Mouse (Mus musculus) B cell, adult 2 months (primary cell): ENCODE results near the gene Wdr27.
"Not testable (repeated sequence)": the region's sequence is repeated elsewhere in the genome, so short reads cannot be mapped to it uniquely, and the experiment has no call there.

Experiments used
- DNase-seq, 2 experiments: peaks; one replicate each; pipeline ENCODE4 v3.0.0; 2022

The Wdr27 gene

DNA sequence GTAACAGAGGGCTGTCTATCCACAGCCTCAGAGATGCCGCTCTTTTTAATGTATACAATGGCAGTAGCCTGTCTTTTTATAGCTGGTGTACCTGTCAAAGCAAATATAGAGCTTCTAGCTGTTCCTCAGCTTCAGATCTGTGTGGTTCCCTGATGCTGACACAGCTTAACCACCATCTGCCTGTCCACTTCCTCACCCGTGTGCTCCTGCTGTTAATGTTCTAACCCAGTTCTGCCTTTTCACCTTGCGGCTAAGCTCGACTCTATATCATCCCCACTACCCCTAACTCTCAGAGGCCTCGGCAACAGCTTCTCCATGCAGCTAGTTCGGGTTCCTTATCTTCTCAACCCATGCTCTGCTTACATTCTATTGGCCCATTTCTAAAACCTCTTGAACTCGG is 12.3 kb downstream of the Wdr27 start:
- no peak for DNase-seq

DNA sequence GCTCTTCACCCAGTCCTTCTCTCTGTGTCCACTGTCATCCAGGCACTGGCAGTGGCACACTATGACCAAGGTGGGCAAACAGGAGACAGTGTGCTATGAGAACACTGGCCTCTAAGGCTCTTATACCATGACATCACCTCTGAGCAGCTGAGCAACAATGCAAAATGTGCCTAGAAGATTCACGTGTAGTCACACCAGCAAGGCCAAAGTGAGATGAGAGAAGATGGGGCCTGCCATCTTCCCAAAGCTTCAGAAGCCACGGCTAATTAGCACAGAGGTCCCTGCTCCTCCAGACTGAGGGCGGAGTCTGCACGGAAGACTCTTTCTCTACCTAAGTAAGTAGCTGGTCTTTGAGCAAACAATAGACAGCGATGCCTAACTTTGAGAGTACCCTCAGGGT is 14.3 kb downstream of the Wdr27 start:
- no peak for DNase-seq

DNA sequence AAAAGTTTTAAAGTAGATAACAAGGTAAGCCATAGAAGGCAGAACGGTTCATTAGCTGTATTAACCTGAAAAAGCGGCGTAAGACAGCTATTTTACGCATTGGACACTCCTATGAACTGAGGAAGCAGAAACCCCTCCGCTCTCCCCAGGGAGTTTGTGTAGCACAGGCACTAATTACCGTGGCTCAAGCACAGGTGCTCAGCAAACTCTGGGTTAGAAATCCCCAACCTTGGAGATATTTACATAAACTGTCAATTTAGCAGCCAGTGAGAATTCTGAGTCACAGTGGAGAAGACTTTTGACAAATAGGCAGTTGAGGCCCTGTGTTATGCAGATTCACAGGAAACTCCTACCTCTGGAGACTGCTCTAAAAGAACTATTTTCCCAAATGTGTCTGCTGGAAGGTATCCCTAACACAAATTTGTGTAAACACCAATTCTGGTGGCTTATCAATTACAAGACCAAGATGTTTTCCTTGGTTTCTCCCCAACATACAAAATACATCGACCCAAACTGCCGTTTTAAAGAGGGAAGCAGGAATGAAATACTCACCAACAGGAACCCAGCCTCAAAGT is 15.2 kb downstream of the Wdr27 start:
- no peak for DNase-seq

DNA sequence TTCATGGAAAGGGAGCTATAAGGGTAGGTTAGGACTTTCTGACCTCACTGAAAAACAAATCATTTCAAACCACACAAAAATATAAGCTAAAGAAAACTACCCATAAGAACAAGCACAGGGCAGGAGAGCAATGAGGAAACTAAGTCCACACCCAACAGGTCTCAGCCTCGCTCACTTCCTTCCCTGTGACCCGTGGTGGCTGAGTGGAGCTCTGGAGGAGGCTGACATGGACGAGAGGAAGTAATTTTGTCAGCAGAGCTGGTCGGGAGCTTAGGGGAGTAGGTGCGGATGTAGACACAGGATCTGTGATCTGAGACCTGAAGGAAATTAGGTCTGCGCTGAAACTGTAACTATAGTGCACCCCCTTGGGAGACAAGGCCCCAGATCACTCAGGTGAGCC is 21.4 kb downstream of the Wdr27 start:
- no peak for DNase-seq

DNA sequence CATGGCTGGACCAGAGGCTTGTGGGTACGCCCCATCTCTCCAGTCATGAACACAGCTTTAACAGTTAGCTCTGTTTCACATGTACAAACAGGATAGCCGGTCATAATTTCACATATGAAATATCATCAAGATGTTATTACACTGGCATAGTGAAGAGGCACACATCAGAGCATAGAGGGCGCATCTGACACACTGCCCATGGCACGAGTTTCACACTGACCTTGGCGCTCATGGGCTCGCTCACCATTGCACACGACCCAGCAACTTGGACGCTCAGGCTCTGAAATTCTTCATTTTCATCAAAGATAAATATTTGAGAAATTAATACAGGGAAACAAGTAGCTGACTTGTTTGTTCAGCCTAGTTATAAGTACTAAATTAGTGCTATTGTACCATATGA is 25.1 kb downstream of the Wdr27 start:
- DNase-seq, result no peak

DNA sequence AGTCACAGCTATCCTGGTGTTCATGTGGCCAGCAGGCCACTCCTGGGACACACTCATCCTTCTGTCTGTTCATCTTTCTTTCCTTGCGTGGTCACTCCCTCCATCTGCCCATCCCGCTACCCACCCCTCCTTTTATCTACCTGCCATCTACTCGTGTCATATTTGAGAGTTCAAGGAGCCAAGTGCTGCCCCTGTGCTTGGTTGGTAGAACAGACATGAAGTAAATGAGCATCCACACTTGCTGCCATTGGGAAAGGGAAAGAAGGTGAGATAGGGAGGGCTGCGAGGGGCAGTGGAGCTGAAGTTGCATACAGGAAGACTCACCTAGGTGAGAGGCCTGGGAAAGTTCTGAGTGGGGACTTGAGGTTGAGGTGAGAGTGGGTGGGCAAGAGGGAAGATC is 28.6 kb downstream of the Wdr27 start:
- DNase-seq, result no peak

DNA sequence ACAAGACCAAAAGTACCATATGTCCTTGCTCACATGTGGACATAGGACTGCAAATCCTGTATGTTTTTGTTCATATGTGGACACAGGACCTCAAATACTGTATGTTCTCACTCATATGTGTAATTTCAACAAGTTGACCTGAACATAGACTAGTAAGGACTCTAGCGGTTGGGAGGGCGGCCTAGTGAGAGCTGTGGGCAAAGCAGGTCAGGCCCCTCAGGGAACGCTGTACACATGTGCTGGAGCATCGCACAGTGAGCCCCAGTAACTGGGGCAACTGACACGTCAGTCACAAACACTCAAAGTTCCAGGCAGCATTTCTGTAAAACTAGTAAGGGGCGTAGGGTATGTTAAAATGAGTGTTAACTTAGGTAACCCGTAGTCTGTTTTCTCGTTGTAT is 30.0 kb downstream of the Wdr27 start:
- DNase-seq, result no peak

DNA sequence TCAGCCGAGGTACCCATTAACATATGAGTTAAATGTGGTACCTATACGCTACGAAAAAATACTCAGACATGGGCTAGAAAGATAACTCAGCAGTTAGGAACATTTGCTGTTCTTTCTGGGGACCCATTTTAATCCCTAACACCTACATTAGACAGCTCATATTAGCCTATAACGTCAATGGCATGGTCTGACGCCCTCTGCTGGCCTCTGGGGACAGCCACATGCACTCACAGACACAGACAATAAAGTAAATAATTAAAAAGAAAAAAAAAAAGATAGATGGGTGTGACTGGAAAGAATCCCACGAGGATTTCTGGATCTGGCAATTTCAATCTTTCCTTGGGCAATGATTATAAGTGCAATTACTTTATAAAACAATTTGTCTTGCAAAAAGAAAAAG is 30.5 kb downstream of the Wdr27 start:
- DNase-seq, result peak; percentile 3 to 9

DNA sequence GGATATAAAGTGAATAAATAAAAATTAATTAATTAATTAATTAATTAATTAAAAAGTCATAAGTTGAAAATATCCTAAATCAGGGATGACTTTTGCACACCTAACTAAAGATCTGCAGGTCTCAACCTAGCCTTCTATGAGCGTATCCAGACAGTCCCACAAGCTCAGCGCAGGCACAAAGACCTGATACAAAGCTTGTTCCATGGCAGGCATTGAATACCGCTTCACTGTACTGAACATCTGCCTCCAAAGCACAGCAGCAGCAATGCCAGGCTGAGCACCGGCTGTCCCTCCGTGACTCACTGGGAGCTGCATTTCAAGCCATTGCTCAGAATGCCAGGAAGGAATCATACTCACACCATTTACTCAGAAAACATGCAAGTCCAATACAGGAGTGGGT is 32.2 kb downstream of the Wdr27 start:
- DNase-seq, result no peak

DNA sequence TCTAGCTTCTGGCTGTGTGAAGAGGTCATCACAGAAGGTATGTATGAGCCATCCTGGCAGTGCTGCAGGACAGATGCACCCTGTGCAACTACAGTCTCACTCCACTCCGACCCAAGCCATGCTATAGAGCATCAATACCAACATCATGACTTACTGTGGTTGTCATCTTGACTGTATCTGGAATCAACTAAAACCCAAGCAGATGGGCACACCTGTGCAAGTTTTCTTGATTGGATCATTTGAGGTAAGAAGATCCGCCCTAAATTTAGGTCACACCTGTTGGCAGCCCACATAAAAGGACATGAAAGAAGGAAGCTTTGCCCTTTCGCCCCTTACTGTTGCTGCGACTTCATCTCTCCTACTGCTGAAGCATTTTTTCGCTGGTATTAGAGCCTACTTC is 33.6 kb downstream of the Wdr27 start:
- no peak for DNase-seq

DNA sequence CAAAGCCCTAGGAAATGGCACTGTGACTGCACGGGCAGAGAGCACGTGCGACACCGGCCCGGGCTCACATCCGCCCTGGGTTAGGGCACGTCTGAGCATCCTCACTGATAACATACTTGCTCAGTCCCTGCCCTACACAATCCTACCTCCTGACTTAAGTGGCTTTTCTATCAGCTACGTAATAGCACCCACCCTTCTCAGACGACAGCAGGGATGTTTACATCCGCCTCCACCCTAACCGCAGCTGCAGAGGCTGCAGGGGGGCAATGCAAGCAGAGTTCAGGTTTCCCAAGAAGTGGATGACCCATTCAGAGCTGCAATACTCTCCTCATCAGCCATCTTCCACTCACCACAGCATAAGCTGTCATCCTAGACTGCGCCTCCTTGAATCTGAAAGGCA is 35.8 kb downstream of the Wdr27 start:
- DNase-seq, result no peak

DNA sequence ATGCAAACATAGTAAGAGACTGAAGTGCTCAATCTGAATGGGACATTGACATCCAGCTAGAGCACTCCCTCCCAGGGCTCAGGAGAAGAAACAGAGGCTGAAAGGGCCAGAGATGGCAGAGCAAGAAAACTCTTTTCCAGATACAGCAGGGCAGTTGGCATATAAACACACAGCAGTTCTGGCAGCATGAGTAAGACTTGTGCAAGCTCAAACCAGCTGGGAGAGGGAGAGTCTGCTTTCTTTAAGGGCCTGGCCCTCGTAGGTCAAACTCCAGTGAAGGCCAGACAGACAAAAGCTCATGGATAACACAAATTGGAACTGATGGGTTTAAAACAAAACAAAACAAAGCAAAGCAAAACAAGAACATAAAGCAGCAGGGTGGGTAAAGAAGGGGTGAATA is 36.3 kb downstream of the Wdr27 start:
- no peak for DNase-seq

DNA sequence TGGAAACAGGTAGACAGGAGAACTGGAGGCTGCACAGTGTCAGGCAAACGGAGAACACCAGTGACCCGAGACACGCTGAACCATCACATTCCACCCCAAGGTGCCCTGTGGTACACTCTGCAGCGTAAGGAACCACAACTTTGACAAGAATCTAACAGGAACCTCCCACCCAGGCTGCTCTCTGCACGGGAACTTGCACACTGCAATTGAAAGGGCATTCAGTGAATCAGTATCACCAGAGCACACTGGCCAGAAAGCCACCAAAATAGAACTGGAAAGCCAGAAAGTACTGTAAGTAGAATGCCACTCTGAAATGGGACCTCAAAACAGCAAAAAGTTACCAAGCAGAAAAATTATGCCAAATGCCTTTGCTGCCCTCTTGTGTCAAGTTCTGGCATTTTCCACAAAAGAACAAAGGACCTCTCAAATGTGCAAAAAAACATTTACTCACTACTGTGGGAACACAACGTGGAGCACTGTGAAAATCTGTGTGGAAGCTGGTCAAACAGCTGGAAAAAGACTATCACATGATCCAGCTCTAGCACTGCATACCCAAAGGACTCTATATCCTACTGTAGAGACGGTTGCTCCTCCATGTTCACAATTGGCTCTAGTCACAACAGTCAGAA is 38.2 kb downstream of the Wdr27 start:
- peak; percentile 59 for DNase-seq

DNA sequence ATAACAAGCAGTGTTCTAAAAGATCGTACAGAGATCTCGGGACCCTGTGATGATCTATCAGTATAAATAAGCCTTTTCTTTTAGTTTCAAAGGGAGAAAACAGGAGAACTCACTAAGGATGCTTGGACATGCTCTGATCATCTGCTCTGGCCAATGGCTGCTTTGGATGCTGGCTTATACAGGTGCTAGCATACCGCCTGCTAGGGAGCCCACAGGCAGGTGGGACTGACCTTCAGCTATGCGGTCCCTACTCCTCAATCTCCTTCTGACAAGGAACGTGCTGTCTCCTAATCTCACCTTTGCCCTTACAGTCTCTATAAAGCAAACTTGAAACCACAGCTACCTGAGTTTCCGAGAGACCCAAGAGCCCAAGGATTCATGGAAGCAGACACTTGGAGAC is 38.8 kb downstream of the Wdr27 start:
- no peak for DNase-seq

DNA sequence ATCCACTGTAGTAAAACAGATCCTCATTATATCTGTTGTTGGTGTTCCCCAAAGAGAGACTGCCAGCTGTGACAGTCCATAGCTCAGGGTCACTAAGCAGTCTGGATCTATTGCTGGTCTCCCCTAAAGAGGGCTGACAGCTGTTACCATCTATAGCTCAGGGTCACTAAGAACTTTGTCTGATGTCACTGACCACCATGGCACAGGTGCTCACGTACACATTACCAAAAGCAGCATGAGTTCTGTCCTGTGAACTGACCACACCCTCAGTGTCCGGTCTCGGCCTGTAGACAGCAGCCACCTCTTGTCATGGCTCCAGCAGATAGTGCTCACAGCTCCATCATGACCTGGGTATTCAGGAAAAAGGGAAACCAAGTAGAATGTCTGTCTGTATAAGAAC is 39.7 kb downstream of the Wdr27 start:
- DNase-seq, result no peak

DNA sequence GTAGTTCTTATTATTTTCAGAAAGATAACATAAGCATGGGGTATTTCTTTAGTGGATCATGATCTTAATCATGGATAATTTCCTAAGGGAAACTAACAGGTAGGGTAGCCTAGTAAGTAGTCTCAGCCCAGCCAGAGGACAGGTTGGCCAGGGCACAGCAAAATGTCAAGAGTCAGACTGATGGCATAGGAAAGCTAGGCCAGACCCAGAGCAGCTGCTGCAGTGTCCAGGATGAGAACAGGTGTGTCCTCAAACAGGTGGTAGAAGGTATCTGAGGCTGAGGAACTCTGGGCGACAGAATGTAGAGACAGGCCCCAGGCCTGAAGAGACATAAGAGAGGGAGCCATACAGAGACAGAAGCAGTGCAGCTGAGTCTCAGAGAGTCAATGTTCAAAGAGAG is 44.0 kb downstream of the Wdr27 start:
- no peak for DNase-seq

DNA sequence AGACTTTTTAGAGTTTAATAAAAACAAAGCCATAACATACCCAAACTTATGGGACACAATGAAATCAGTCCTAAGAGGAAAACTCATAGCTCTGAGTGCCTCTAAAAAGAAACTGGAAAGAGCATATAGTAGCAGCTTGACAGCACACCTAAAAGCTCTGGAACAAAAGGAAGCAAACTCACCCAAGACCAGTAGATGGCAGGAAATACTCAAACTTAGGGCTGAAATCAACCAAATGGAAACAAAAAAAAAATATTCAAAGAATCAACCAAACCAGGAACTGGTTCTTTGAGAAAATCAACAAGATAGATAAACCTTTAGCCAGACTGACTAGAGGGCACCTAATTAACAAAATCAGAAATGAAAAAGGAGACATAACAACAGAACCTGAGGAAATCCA is 47.9 kb downstream of the Wdr27 start:
- not testable (repeated sequence) for DNase-seq

DNA sequence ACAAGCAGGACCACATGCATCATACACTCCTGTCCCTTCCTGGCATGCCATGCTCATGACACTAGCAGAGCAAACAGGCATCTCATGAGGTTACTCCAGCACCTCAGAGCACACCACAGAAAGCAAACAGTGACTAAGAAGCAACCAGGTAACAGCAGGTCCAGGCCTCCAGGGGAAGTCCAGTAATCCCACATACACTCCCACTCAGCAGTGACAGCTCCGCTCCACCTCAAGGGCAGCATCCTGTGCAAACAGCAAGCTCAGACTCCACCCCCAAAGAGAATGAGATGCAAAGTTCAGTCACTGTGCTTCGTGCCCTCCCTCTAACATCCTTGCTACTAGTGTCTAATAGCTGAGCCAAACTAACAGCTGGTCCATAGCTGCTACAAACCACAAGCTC is 56.0 kb downstream of the Wdr27 start:
- no peak for DNase-seq

DNA sequence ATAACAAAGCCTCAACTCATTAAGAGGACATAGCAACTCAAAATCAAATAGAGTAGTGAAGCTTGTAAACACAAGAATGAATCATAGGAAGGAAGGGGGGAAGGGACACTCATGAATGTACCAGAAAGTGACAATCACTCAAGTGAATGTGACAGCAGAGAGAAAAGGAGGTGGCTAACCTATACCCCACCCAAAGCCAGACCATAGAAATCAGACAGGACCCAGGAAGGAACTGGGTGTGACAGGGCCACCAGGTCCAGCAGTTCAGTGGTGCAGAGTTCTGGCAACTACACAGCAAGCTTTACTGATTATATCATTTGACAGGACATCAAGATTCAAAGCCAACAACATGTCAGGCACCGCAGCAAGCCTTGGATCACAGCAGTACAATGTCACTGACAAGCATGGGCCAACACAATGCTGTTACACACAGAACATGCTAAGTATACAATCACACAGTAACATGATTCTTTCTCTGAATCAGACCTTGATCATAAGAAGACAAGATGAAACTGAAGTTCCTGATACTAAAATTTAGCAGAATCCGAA is 68.2 kb downstream of the Wdr27 start:
- DNase-seq, result no peak

DNA sequence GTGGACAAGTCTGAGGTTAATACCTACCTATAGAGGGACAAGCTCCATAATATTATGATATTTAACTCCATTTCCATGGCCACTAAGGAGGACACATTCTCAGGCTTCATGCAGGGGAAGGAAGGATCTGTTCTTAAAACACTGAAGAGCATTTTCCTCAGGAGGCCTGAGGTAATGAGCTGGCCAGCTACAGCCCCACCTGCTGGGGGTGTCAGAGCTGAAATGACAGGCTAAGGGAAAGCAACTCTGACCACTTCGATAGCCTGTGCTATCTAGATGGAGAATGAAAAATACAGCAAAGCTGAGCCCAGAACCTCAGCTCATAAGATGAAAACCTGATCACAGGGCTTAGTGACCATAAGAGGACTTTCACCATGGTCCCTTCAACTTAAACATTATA is 82.7 kb downstream of the Wdr27 start:
- DNase-seq, result no peak

DNA sequence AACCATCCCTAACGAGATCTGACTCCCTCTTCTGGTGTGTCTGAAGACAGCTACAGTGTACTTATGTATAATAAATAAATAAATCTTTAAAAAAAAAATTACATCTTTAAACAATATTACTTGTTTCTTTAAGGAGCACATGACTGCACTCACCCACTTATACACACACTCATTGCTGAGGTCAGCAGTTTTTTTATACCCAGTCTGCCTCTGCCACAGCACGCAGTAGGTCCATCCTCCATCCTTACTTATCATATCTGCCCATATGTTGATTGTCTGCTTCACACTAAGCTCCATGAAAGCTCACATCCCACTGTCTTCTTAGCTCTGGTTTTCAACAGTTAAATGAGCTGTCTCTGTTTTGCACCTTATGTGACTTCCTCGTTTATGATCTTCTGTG is 95.2 kb downstream of the Wdr27 start:
- DNase-seq, result no peak

DNA sequence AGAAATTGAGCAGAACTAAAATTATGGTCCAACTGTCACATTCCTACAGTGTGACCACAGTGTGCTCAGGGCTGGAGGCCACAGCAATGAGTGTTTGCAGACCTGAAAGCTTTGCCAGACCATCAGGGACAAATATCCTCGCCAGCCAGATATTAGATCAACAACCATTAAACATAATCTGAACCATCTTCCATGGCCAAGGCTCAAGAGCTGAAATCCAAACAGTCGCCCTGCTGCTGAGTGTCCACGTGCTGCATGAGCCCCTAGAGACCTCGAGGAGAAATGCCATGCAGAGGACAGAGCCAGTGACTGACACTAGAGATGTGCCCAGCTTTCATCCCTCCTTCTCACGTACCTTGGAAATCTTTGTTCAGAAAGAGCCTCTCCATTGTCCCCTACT is 96.1 kb downstream of the Wdr27 start:
- DNase-seq, result no peak

DNA sequence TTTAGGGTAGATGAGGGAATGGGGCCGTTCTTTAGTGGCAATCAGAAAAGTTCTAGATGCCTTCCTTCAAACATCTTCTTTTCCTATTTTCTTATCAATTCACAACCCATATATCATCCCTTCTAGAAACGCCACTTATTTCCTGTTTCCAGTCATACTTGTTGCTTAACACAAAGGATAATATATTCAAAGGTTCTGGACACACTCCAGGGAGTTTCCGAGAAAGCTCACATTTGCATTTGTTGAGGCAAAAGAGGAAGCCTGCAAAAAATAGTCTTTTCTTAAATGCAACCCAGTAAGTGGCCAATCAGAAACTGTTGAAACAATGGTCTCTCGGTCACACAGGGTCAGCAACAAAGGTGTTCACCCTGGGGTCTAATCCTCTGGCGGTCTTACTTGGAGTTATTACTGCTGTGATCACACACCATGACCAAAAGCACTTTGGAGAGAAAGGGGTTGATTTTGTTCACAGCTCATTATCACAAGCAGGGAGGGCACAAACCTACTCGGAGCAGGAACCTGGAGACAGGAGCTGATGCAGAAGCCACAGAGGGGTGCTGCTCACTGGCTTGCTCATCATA is 116.2 kb downstream of the Wdr27 start:
- DNase-seq, result no peak

DNA sequence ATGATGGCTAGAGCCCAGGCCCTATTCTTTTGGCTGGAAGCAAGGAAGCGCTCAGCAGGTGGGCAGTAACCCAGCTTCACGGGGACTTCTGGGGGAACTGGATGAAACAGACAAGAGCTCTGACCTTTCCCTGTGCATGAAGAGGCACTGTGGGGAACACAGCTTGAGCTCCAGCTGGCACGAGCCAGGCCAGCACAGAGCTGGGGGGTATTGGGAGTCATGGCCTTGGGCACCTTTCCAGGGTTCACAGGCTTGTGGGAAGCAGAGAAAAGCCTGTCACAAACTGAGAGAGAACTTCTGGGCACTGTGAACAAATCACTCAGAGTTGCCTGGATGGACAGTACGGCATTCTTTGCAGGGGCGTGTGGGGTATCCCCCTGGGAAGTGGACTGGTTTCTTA is 118.0 kb downstream of the Wdr27 start:
- DNase-seq, result no peak

DNA sequence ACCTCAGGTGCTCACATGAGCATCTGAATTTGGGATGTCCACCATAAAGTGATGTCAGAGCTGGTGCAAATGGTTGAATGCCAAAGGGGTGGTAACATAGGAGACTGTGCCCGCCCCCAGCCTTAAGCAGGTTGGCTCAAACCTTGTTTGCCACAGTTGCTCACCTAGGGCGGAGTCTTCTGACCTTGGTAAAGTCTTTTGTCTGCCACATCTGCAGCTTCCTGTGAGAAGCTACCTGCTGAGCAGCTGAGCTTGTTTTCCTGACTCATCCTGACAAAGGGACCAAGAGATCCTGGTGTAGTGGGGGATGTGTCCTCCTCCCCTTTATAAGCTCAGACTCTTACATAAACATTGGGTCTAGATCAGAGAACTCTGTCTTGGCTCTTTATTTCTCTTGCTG is 125.0 kb downstream of the Wdr27 start:
- DNase-seq, result no peak
